Mouse (Mus musculus): Measurements from ENCODE around the gene Chrne. TPM values are rescaled to one million over a fixed set of nuclear protein-coding genes. Genes with fewer than 3 reads are reported as not detected.

Chrne gene
- polyA plus RNA-seq, 1 experiment from 2014 or later = not detected

DNA sequence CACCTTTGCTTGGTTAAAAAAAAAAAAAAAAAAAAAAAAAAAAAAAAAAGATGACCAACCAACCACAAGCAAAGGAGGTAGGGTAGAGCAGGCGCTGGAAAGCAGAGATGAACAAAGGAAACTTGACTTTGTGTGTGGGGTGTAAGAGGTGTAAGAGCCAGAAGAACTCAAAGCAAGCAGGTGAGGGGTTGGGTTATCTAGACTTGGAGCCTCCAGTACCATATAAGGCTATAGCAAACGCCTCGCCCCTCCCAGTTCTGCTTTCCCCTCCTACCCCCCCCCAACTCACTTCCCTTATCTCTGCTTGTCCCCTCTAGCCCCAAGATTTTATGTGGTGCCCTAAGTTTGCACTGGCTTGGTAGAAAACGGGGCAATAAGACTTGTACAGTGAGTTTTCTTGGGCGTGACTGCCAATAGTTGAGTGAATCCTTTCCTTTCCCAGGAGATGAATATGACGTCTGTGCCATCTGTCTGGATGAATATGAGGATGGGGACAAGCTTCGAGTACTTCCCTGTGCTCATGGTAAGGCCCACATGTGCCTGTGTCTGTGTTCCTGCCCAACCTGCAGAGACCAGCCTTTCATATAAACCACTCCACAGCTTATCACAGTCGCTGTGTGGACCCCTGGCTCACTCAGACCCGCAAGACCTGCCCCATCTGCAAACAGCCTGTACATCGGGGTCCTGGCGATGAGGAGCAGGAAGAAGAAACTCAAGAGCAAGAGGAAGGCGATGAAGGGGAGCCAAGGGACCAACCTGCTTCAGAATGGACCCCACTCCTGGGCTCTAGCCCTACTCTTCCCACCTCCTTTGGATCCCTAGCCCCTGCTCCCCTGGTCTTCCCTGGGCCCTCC is 31.5 kb upstream of the Chrne start:
- H3K27me3 ChIP-seq (replicated peaks) = no peaks in the 10 kb centered on the region
- no peak overlapping the region for H3K4me3 ChIP-seq
- no peaks in the 10 kb centered on the region for H3K9me3 ChIP-seq
- no peak overlapping the region for H3K27ac ChIP-seq
- no peak overlapping the region for H3K4me2 ChIP-seq
- peaks cover 31% of the 10 kb centered on the region for H3K36me3 ChIP-seq (replicated peaks)
- peaks cover 52% of the 10 kb centered on the region for H3K4me1 ChIP-seq
- no peak overlapping the region for H3K9ac ChIP-seq
- WGBS = 82% methylated on average over 12 of the region's 12 CpGs
- ATAC-seq (replicated peaks) = no peak

DNA sequence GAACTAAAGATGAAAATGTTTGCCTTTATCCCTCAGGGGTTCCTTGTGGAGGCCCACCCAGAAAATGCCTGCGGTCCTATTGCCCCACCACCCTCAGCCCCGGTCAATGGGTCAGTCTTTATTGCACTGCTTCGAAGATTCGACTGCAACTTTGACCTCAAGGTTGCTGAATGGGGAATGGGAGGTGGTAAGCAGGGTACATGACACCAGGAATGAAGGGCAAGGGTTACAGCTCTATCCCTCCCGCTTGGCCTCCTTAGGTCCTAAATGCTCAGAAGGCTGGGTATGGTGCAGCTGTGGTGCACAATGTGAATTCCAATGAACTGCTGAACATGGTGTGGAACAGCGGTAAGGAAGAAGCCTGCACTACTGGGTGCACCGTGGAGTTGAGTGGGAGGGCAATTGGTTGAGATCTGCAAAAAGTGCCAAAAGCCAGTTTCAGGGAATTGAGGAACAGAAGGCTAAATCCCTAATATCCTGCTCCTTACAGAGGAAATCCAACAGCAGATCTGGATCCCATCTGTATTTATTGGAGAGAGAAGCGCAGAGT is 30.2 kb upstream of the Chrne start:
- no peak overlapping the region for H3K9ac ChIP-seq
- H3K27me3 ChIP-seq (replicated peaks) = no peaks in the 10 kb centered on the region
- no peak overlapping the region for H3K27ac ChIP-seq
- peaks cover 36% of the 10 kb centered on the region for H3K36me3 ChIP-seq (replicated peaks)
- H3K4me2 ChIP-seq = no peak overlapping the region
- H3K4me1 ChIP-seq = peaks cover 54% of the 10 kb centered on the region
- H3K4me3 ChIP-seq = no peak overlapping the region
- no peaks in the 10 kb centered on the region for H3K9me3 ChIP-seq
- no peak for ATAC-seq (replicated peaks)
- 85% methylated on average over 8 of the region's 8 CpGs for WGBS

DNA sequence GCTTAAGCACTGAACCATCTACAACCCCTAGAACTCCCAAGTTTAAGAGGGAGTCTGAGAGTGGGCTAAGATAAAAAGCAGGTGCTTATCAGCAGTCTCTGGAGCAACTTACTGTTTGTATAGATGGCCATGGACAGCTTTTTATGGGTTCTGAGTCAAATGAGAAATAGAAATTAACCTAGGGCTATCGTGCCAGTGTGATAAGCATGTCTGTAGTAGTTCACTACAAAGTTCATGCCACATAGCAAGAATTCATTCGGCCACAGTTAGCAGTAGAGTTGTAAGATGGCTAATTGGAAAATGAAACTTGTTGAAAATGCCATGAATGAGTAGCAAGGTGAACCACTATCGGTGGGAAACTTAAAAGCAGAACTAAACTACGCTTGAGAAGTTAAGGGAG is 29.5 kb upstream of the Chrne start:
- Histone ChIP-seq H3K4me3 (peak overlapping the region; percentile 80), H3K4me2 (peak overlapping the region; percentile 97), H3K27ac (no peak overlapping the region), H3K36me3 (replicated peaks) (peaks cover 39% of the 10 kb centered on the region), H3K27me3 (replicated peaks) (no peaks in the 10 kb centered on the region), H3K9ac (0 out of 2 replicates have a peak overlapping the region, but pooled peaks have one; percentile 67), H3K4me1 (peaks cover 54% of the 10 kb centered on the region), H3K9me3 (no peaks in the 10 kb centered on the region)
- no peak for ATAC-seq (replicated peaks)
- WGBS = 87% methylated on average over 4 of the region's 4 CpGs

- Histone ChIP-seq H3K36me3 (replicated peaks) (peaks cover 42% of the 10 kb centered on the region), H3K4me1 (peaks cover 49% of the 10 kb centered on the region), H3K27me3 (replicated peaks) (no peaks in the 10 kb centered on the region), H3K4me2 (peak overlapping the region; percentile 97), H3K4me3 (peak overlapping the region; percentile 80), H3K9me3 (no peaks in the 10 kb centered on the region), H3K27ac (peak overlapping the region; percentile 95), H3K9ac (peak overlapping the region; percentile 67)
- ATAC-seq (replicated peaks) = peak; percentile 27
- WGBS = 6% methylated on average over 28 of the region's 28 CpGs
Observed at GRCm38 (mm10) chr11:70647716-70648420, 28.9 kb upstream of the Chrne start.

GRCm38 (mm10) chr11:70646691-70647650 is 28.0 kb upstream of the Chrne start, which contains the start of the genes Rnf167 and Slc25a11:
Rnf167 (plus strand) TSS chr11:70647235.
Slc25a11 (minus strand) TSS chr11:70647479.
- ATAC-seq (replicated peaks) = peak; percentile 92
- Histone ChIP-seq H3K9ac (peak within 1 kb of the TSS; percentile 85), H3K9me3 (no peaks in the 10 kb centered on the region), H3K27ac (peak within 1 kb of the TSS; percentile 95), H3K4me1 (peaks cover 40% of the 10 kb centered on the region), H3K4me3 (peak within 1 kb of the TSS; percentile 80), H3K4me2 (peak within 1 kb of the TSS; percentile 97), H3K27me3 (replicated peaks) (no peaks in the 10 kb centered on the region), H3K36me3 (replicated peaks) (peaks cover 36% of the 10 kb centered on the region)
- 0% methylated on average over 63 of the region's 63 CpGs for WGBS

DNA sequence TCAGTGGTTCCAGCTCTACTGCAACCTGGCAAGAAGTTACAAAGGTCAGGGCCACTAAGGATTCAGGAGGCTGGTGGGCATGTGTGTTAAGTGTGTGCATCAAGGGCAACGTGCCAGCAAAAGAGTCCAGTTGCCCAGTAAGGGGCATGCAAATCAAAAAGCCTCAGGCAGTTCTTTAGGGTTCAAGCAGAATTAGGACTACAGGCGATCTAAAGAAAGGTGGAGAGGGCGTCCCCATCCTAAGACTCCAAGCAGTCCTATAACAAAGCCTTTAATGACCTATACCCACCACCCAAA is 27.2 kb upstream of the Chrne start:
- H3K4me1 ChIP-seq = peaks cover 38% of the 10 kb centered on the region

GRCm38 (mm10) chr11:70645461-70646258 is 26.6 kb upstream of the Chrne start:
- H3K9ac ChIP-seq = peak overlapping the region; percentile 85
- H3K27ac ChIP-seq = peak overlapping the region; percentile 95; the same call in 1 of the 2 replicates
- H3K4me1 ChIP-seq = peaks cover 33% of the 10 kb centered on the region
- peak overlapping the region; percentile 84 for H3K4me2 ChIP-seq
- 93% methylated on average over 12 of the region's 12 CpGs for WGBS
- peaks cover 28% of the 10 kb centered on the region for H3K36me3 ChIP-seq (replicated peaks)
- peak overlapping the region; percentile 80 for H3K4me3 ChIP-seq
- H3K9me3 ChIP-seq = no peaks in the 10 kb centered on the region
- no peaks in the 10 kb centered on the region for H3K27me3 ChIP-seq (replicated peaks)
- no peak; the same call in 1 of the 2 replicates for ATAC-seq (replicated peaks)

More for the DNA sequence above, 27.2 kb upstream of the Chrne start:
- H3K36me3 ChIP-seq (replicated peaks) = peaks cover 33% of the 10 kb centered on the region
- peak overlapping the region; percentile 85 for H3K9ac ChIP-seq
- H3K27me3 ChIP-seq (replicated peaks) = no peaks in the 10 kb centered on the region
- no peaks in the 10 kb centered on the region for H3K9me3 ChIP-seq
- 12% methylated on average over 3 of the region's 3 CpGs for WGBS
- peak overlapping the region; percentile 95 for H3K27ac ChIP-seq
- ATAC-seq (replicated peaks) = no peak; the same call in 1 of the 2 replicates
- H3K4me2 ChIP-seq = peak overlapping the region; percentile 84
- peak overlapping the region; percentile 80 for H3K4me3 ChIP-seq

GRCm38 (mm10) chr11:70644564-70645103 is 25.6 kb upstream of the Chrne start:
- H3K4me1 ChIP-seq = peaks cover 33% of the 10 kb centered on the region
- no peak overlapping the region for H3K27ac ChIP-seq
- H3K9me3 ChIP-seq = no peaks in the 10 kb centered on the region
- no peaks in the 10 kb centered on the region for H3K27me3 ChIP-seq (replicated peaks)
- no peak overlapping the region for H3K9ac ChIP-seq
- no peak overlapping the region for H3K4me3 ChIP-seq
- no peak overlapping the region for H3K4me2 ChIP-seq
- H3K36me3 ChIP-seq (replicated peaks) = peaks cover 19% of the 10 kb centered on the region
- no peak for ATAC-seq (replicated peaks)
- 96% methylated on average over 8 of the region's 8 CpGs for WGBS

DNA sequence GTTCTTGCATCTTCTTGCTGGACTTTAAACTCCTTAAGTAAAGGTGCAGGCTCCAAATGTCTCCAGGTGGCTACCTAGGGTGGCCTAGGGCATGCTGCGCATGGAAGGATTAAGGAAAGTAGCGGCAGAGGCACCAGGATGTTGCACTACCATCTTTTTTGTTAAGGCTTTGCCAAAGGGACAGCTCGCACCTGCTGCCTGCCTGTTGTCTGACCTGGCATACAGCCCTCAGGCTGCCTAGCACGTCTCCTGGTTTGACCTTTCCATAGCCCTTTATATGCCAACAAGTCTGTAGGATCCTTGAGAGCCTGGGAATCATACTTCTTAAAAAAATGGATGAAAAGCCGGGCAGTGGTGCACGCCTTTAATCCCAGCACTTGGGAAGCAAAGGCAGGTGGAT is 24.0 kb upstream of the Chrne start:
- no peaks in the 10 kb centered on the region for H3K27me3 ChIP-seq (replicated peaks)
- no peak for ATAC-seq (replicated peaks)
- H3K27ac ChIP-seq = no peak overlapping the region
- H3K4me1 ChIP-seq = peaks cover 20% of the 10 kb centered on the region
- peaks cover 12% of the 10 kb centered on the region; the same call in 1 of the 2 replicates for H3K36me3 ChIP-seq (replicated peaks)
- no peaks in the 10 kb centered on the region for H3K9me3 ChIP-seq
- WGBS = 93% methylated on average over 6 of the region's 6 CpGs
- H3K4me2 ChIP-seq = no peak overlapping the region
- no peak overlapping the region for H3K9ac ChIP-seq
- no peak overlapping the region for H3K4me3 ChIP-seq

- Histone ChIP-seq H3K4me2 (no peak overlapping the region), H3K9me3 (no peaks in the 10 kb centered on the region), H3K27ac (no peak overlapping the region), H3K27me3 (replicated peaks) (no peaks in the 10 kb centered on the region), H3K4me1 (peaks cover 14% of the 10 kb centered on the region), H3K36me3 (replicated peaks) (peaks cover 12% of the 10 kb centered on the region; the same call in 1 of the 2 replicates), H3K9ac (no peak overlapping the region), H3K4me3 (no peak overlapping the region)
- WGBS = 91% methylated on average over 7 of the region's 7 CpGs
- ATAC-seq (replicated peaks) = no peak
Observed at GRCm38 (mm10) chr11:70641241-70641640, 22.2 kb upstream of the Chrne start.

DNA sequence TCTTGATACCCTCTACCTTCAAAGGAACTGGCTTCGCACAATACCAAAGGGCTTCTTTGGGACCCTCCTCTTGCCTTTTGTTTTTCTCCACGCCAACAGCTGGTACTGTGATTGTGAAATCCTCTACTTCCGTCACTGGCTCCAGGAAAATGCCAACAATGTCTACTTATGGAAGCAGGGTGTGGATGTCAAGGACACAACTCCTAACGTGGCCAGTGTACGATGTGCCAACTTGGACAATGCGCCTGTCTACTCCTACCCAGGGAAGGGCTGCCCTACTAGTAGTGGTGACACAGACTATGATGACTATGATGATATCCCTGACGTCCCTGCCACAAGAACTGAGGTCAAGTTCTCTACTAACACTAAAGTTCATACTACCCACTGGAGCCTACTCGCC is 21.0 kb upstream of the Chrne start:
- 89% methylated on average over 8 of the region's 8 CpGs for WGBS
- no peak overlapping the region for H3K9ac ChIP-seq
- no peak overlapping the region for H3K27ac ChIP-seq
- ATAC-seq (replicated peaks) = no peak
- peaks cover under 1% of the 10 kb centered on the region for H3K4me1 ChIP-seq
- no peaks in the 10 kb centered on the region for H3K27me3 ChIP-seq (replicated peaks)
- peaks cover 12% of the 10 kb centered on the region; the same call in 1 of the 2 replicates for H3K36me3 ChIP-seq (replicated peaks)
- no peak overlapping the region for H3K4me3 ChIP-seq
- H3K9me3 ChIP-seq = no peaks in the 10 kb centered on the region
- no peak overlapping the region for H3K4me2 ChIP-seq
